39 mouse cellular contexts compared by ENCODE assay signal in the genomic region with DNA sequence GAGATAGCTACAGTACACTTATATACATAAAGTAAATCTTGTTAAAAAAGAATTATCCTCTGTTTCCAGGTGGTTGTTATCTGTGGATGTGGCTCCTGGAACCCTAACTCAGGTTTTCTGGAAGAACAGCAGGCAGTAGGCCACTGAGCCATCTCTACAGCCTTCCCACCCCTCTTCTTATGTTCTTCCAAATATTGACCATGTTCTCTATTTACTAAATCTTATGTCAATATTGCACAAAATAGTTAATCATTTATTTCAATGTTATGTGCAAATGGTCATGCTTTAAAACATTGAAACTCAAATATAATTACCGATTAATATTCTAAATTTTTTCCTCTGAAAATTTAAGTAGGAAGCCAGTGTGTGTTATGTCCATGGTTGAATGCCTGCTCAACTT. TPM values are rescaled to one million over a fixed set of nuclear protein-coding genes. Genes with fewer than 3 reads are reported as not detected.
"Had no signal": no experiment of that assay in that cellular context is flagged by ENCODE, and none has a peak within 500 bp of the region (broad histone marks: within the 10 kb centered on the region; RNA-seq: fewer than 3 reads in every experiment).

No protein-coding gene starts in this region.

- ATAC-seq: forebrain, embryonic 13.5 days; forebrain, embryonic 14.5 days; forebrain, embryonic 15.5 days; forebrain, embryonic 16.5 days; forebrain, postnatal 0 days had no signal

- H3K9me3 ChIP-seq: embryonic facial prominence, embryonic 10.5 days; embryonic facial prominence, embryonic 12.5 days; embryonic facial prominence, embryonic 13.5 days; embryonic facial prominence, embryonic 15.5 days; forebrain, embryonic 10.5 days; forebrain, embryonic 12.5 days; forebrain, embryonic 13.5 days; forebrain, embryonic 15.5 days had no signal

- H3K4me2 ChIP-seq: embryonic facial prominence, embryonic 12.5 days; embryonic facial prominence, embryonic 13.5 days; embryonic facial prominence, embryonic 15.5 days; forebrain, embryonic 12.5 days; forebrain, embryonic 13.5 days; forebrain, embryonic 15.5 days had no signal

- H3K9ac ChIP-seq: embryonic facial prominence, embryonic 12.5 days; embryonic facial prominence, embryonic 13.5 days; embryonic facial prominence, embryonic 15.5 days; forebrain, embryonic 12.5 days; forebrain, embryonic 13.5 days; forebrain, embryonic 15.5 days; forebrain, postnatal 0 days had no signal

- H3K4me3 ChIP-seq: embryonic facial prominence, embryonic 10.5 days; embryonic facial prominence, embryonic 12.5 days; embryonic facial prominence, embryonic 13.5 days; embryonic facial prominence, embryonic 15.5 days; erythroblast, embryonic 14.5 days; forebrain, embryonic 10.5 days; forebrain, embryonic 12.5 days; forebrain, embryonic 13.5 days; forebrain, embryonic 15.5 days; gastrocnemius, adult 2 months; heart, adult 2 months had no signal

- H3K4me1 ChIP-seq: embryonic facial prominence, embryonic 10.5 days; embryonic facial prominence, embryonic 12.5 days; embryonic facial prominence, embryonic 13.5 days; embryonic facial prominence, embryonic 15.5 days; forebrain, embryonic 10.5 days; forebrain, embryonic 12.5 days; forebrain, embryonic 13.5 days; forebrain, embryonic 15.5 days had no signal

- DNase-seq: cerebellum, adult 2 months; cerebellum, adult 8-10 months; cerebellum, adult 9-10 months; cerebellum, adult 9-11 months; cerebellum, postnatal 10 days; cerebellum, postnatal 14 days; cerebellum, postnatal 25 days; cerebellum, postnatal 36 days; embryo, embryonic 11 days; forebrain, postnatal 0 days; gastrocnemius, adult 2 months; gastrocnemius, postnatal 10 days; gastrocnemius, postnatal 14 days; gastrocnemius, postnatal 25 days; gastrocnemius, postnatal 36 days; heart, adult 11 months; heart, adult 18-20 months; heart, adult 2 months had no signal

- H3K27ac ChIP-seq: embryonic facial prominence, embryonic 10.5 days; embryonic facial prominence, embryonic 12.5 days; embryonic facial prominence, embryonic 13.5 days; embryonic facial prominence, embryonic 15.5 days; forebrain, embryonic 10.5 days; forebrain, embryonic 12.5 days; forebrain, embryonic 13.5 days; forebrain, embryonic 15.5 days; gastrocnemius, adult 2 months; heart, adult 2 months had no signal

- H3K36me3 ChIP-seq: embryonic facial prominence, embryonic 10.5 days; embryonic facial prominence, embryonic 12.5 days; embryonic facial prominence, embryonic 13.5 days; embryonic facial prominence, embryonic 15.5 days; forebrain, embryonic 10.5 days; forebrain, embryonic 12.5 days; forebrain, embryonic 15.5 days had no signal

- H3K27me3 ChIP-seq: embryonic facial prominence, embryonic 12.5 days; embryonic facial prominence, embryonic 13.5 days; embryonic facial prominence, embryonic 15.5 days; forebrain, embryonic 12.5 days; forebrain, embryonic 13.5 days; forebrain, embryonic 15.5 days had no signal

RNA-seq across cellular contexts. Expression of gene Ces1c, which starts 9.1 kb away (rescaled TPM):
- total RNA-seq: common myeloid progenitor, adult 5-6 weeks; forebrain, postnatal 0 days; gastrocnemius, adult 2 months; gastrocnemius, postnatal 14 days; gastrocnemius, postnatal 25 days; granulocyte monocyte progenitor cell, adult 5-6 weeks; heart, adult 18-20 months; heart, adult 2 months had no signal
- polyA plus RNA-seq: cerebellum, adult 2 months; cortical plate, adult 2 months; embryonic facial prominence, embryonic 10.5 days; embryonic facial prominence, embryonic 11.5 days; embryonic facial prominence, embryonic 12.5 days; embryonic facial prominence, embryonic 13.5 days; embryonic facial prominence, embryonic 14.5 days; embryonic facial prominence, embryonic 15.5 days; erythroblast, embryonic 14.5 days; forebrain, embryonic 10.5 days; forebrain, embryonic 11.5 days; forebrain, embryonic 12.5 days; forebrain, embryonic 13.5 days; forebrain, embryonic 14.5 days; forebrain, embryonic 15.5 days; forebrain, embryonic 16.5 days; forebrain, postnatal 0 days; gonadal fat pad, adult 2 months; heart, adult 2 months had no signal

RNA-seq across cellular contexts. Expression of gene Ces1b, which starts 42.2 kb away (rescaled TPM):
- total RNA-seq: common myeloid progenitor, adult 5-6 weeks; forebrain, postnatal 0 days; gastrocnemius, adult 2 months; gastrocnemius, adult 8-10 months; gastrocnemius, postnatal 10 days; gastrocnemius, postnatal 14 days; gastrocnemius, postnatal 25 days; gastrocnemius, postnatal 36 days; gastrocnemius, postnatal 4 days; granulocyte monocyte progenitor cell, adult 5-6 weeks; heart, adult 18-20 months; heart, adult 2 months had no signal
- polyA plus RNA-seq: cerebellum, adult 2 months; cortical plate, adult 2 months; embryonic facial prominence, embryonic 10.5 days; embryonic facial prominence, embryonic 11.5 days; embryonic facial prominence, embryonic 12.5 days; embryonic facial prominence, embryonic 13.5 days; erythroblast, embryonic 14.5 days; forebrain, embryonic 10.5 days; forebrain, embryonic 11.5 days; forebrain, embryonic 12.5 days; forebrain, embryonic 13.5 days; forebrain, embryonic 14.5 days; forebrain, embryonic 15.5 days; forebrain, embryonic 16.5 days; forebrain, postnatal 0 days; frontal cortex, adult 2 months; heart, adult 2 months had no signal
